Mouse (Mus musculus) lung, embryonic 14.5 days (tissue): Measurements from ENCODE around the gene Idh1. TPM values are rescaled to one million over a fixed set of nuclear protein-coding genes. Genes with fewer than 3 reads are reported as not detected.

ENCODE experiments used
- ATAC-seq: fragments of 200-750 bp; cut with Nextera tagmentation; 2 replicates; pipeline ENCODE4 v1.8.0; 2017; ENCODE audit warnings: mild to moderate bottlenecking, moderate TSS enrichment, moderate library complexity; ENCODE audit not compliant: insufficient read depth
- DNase-seq: peaks from one replicate; pipeline ENCODE4 v3.0.0-alpha.2; 2015
- H3K27ac ChIP-seq: fragments of 300-500 bp; sonication (generic); 2 replicates; pipeline ENCODE4 v1.5.1; 2014; ENCODE audit warnings: low read depth, mild to moderate bottlenecking, moderate library complexity
- H3K27me3 ChIP-seq: fragments of 300-500 bp; sonication (generic); 2 replicates; pipeline ENCODE4 v1.6.1; 2014; ENCODE audit warnings: low read length, control low read depth; ENCODE audit not compliant: insufficient read depth
- H3K36me3 ChIP-seq: fragments of 300-500 bp; sonication (generic); 2 replicates; pipeline ENCODE4 v1.6.1; 2014; ENCODE audit warnings: control low read depth; ENCODE audit not compliant: insufficient read depth
- H3K4me1 ChIP-seq: fragments of 300-500 bp; sonication (generic); 2 replicates; pipeline ENCODE4 v1.6.1; 2014; ENCODE audit warnings: antibody characterized with exemption, control low read depth; ENCODE audit not compliant: insufficient read depth
- H3K4me2 ChIP-seq: fragments of 300-500 bp; sonication (generic); 2 replicates; pipeline ENCODE4 v1.6.1; 2014; ENCODE audit warnings: mild to moderate bottlenecking
- H3K4me3 ChIP-seq: fragments of 300-500 bp; sonication (generic); 2 replicates; pipeline ENCODE4 v1.5.1; 2014; ENCODE audit warnings: low read depth, low read length
- H3K9ac ChIP-seq: fragments of 300-500 bp; sonication (generic); 2 replicates; pipeline ENCODE4 v1.6.1; 2014
- H3K9me3 ChIP-seq: fragments of 300-500 bp; sonication (generic); 2 replicates; pipeline ENCODE4 v1.6.1; 2016; ENCODE audit warnings: low read depth, low read length, control low read depth
- CTCF ChIP-seq: IDR thresholded peaks from 2 replicates; pipeline ENCODE4 v1.5.1; 2016; ENCODE audit warnings: antibody characterized with exemption, low read depth
- WGBS: fragments of 180-500 bp; shearing (Covaris S2); extraction: QIAGEN DNeasy Blood & Tissue Kit; methylation state at CpG from one replicate; pipeline ENCODE4 v1.1.7; 2014; 5-methylcytosine and 5-hydroxymethylcytosine counted together
- polyA plus RNA-seq: library from polyadenylated mRNA; unstranded; fragments of >200 nt; fragmentation: Nextera tagmentation; extraction: Ambion mirVana; gene quantifications from 2 replicates; pipeline ENCODE4 v1.2.1, GENCODE M21; 2014

Idh1 gene
- polyA plus RNA-seq, 1 experiment from 2014 or later = 113 TPM

- Histone ChIP-seq H3K4me1 (no peaks in the 10 kb centered on the region), H3K4me3 (no peak overlapping the region), H3K4me2 (no peak overlapping the region), H3K9me3 (no peaks in the 10 kb centered on the region), H3K36me3 (no peaks in the 10 kb centered on the region), H3K27me3 (no peaks in the 10 kb centered on the region), H3K9ac (no peak overlapping the region), H3K27ac (no peak overlapping the region)
- 85% methylated on average over 8 of the region's 8 CpGs for WGBS
- ATAC-seq = no peak
- no peak for DNase-seq
- TF ChIP-seq CTCF = no peak
Observed at GRCm38 (mm10) chr1:65109196-65109595, 77.1 kb downstream of the Idh1 start.

Other genes with a start within 250 kb of the Idh1 start
- gene Plekhm3, start 229.7 kb downstream of the Idh1 start, polyA plus RNA-seq = 8.1 and 9.2 TPM in 2 replicates
- gene Akr1cl, start 153.7 kb downstream of the Idh1 start, polyA plus RNA-seq = 0.17 TPM in 1 of 2 replicates, not detected in the other
- not detected in 2 replicates for gene Cryge, start 135.4 kb downstream of the Idh1 start, polyA plus RNA-seq
- gene Crygd, start 123.0 kb downstream of the Idh1 start, polyA plus RNA-seq = not detected in 2 replicates
- gene Crygc, start 112.8 kb downstream of the Idh1 start, polyA plus RNA-seq = not detected in 2 replicates
- not detected in 2 replicates for gene Crygb, start 104.2 kb downstream of the Idh1 start, polyA plus RNA-seq
- not detected in 2 replicates for gene Cryga, start 83.1 kb downstream of the Idh1 start, polyA plus RNA-seq
- not detected in 2 replicates for gene Gm28845, start 66.9 kb downstream of the Idh1 start, polyA plus RNA-seq
- 0.14 TPM in 1 of 2 replicates, not detected in the other for gene D630023F18Rik, start 63.3 kb downstream of the Idh1 start, polyA plus RNA-seq
- 14.4 and 15.5 TPM in 2 replicates for gene Pikfyve, start 183 bp upstream of the Idh1 start, polyA plus RNA-seq
- gene Pth2r, start 95.6 kb upstream of the Idh1 start, polyA plus RNA-seq = 0.07 TPM in 1 of 2 replicates, not detected in the other